Mouse (Mus musculus) adipocyte (in vitro differentiated cells): ENCODE measurements around the gene Cxcr1.

Experiments
- DNase-seq: peaks from one replicate; pipeline ENCODE4 v3.0.0-alpha.2; 2016; ENCODE audit warnings: low spot score

The Cxcr1 gene

GRCm38 (mm10) chr1:74194445-74194844, at the start of gene Cxcr1:
Gene Cxcr1, minus strand, starts transcription at chr1:74194631.
- DNase-seq = no peak

GRCm38 (mm10) chr1:74240832-74241231, 46.4 kb upstream of the Cxcr1 start:
- DNase-seq = no peak

- DNase-seq = no peak
Observed at GRCm38 (mm10) chr1:74240311-74240710, 45.9 kb upstream of the Cxcr1 start.

GRCm38 (mm10) chr1:74239618-74240017, 45.2 kb upstream of the Cxcr1 start:
- DNase-seq = no peak

- DNase-seq = no peak
Observed at GRCm38 (mm10) chr1:74239162-74239561, 44.7 kb upstream of the Cxcr1 start.

- no peak for DNase-seq
Observed at GRCm38 (mm10) chr1:74238136-74238535, 43.7 kb upstream of the Cxcr1 start.

GRCm38 (mm10) chr1:74237671-74238070, 43.2 kb upstream of the Cxcr1 start:
- no peak for DNase-seq

- DNase-seq = peak; percentile 33
Observed at GRCm38 (mm10) chr1:74236590-74237317, 42.3 kb upstream of the Cxcr1 start.

- peak; percentile 93 for DNase-seq
Observed at GRCm38 (mm10) chr1:74235938-74236589, 41.6 kb upstream of the Cxcr1 start, which contains the start of gene Arpc2. Gene Arpc2, plus strand, starts transcription at chr1:74236084.

GRCm38 (mm10) chr1:74230992-74231391, 36.6 kb upstream of the Cxcr1 start:
- no peak for DNase-seq

GRCm38 (mm10) chr1:74229942-74230341, 35.5 kb upstream of the Cxcr1 start:
- peak; percentile 37 for DNase-seq

GRCm38 (mm10) chr1:74227317-74227716, 32.9 kb upstream of the Cxcr1 start:
- DNase-seq = no peak

GRCm38 (mm10) chr1:74219922-74220321, 25.5 kb upstream of the Cxcr1 start:
- DNase-seq = no peak

GRCm38 (mm10) chr1:74208941-74209340, 14.5 kb upstream of the Cxcr1 start:
- no peak for DNase-seq

- no peak for DNase-seq
Observed at GRCm38 (mm10) chr1:74207906-74208305, 13.5 kb upstream of the Cxcr1 start.

- no peak for DNase-seq
Observed at GRCm38 (mm10) chr1:74206642-74207041, 12.2 kb upstream of the Cxcr1 start.

- DNase-seq = peak; percentile 60
Observed at GRCm38 (mm10) chr1:74205881-74206280, 11.4 kb upstream of the Cxcr1 start.

- no peak for DNase-seq
Observed at GRCm38 (mm10) chr1:74203457-74203856, 9.0 kb upstream of the Cxcr1 start.

- no peak for DNase-seq
Observed at GRCm38 (mm10) chr1:74201048-74201844, 6.8 kb upstream of the Cxcr1 start.

GRCm38 (mm10) chr1:74199046-74199445, 4.6 kb upstream of the Cxcr1 start:
- DNase-seq = no peak

GRCm38 (mm10) chr1:74197726-74198470, 3.5 kb upstream of the Cxcr1 start:
- no peak for DNase-seq
